Mouse (Mus musculus): Measurements from ENCODE around the gene Lrrc8b. TPM values are rescaled to one million over a fixed set of nuclear protein-coding genes. Genes with fewer than 3 reads are reported as not detected.

Lrrc8b gene
- polyA plus RNA-seq, 1 experiment = 12.6 TPM

GRCm38 (mm10) chr5:105418851-105419250 is 3.3 kb downstream of the Lrrc8b start:
- DNase-seq (ENCODE audit: low read depth) = no peak

GRCm38 (mm10) chr5:105425587-105425986 is 10.0 kb downstream of the Lrrc8b start:
- no peak for DNase-seq (ENCODE audit: low read depth)

- DNase-seq (ENCODE audit: low read depth) = no peak
Observed at GRCm38 (mm10) chr5:105427326-105427725, 11.8 kb downstream of the Lrrc8b start.

DNA sequence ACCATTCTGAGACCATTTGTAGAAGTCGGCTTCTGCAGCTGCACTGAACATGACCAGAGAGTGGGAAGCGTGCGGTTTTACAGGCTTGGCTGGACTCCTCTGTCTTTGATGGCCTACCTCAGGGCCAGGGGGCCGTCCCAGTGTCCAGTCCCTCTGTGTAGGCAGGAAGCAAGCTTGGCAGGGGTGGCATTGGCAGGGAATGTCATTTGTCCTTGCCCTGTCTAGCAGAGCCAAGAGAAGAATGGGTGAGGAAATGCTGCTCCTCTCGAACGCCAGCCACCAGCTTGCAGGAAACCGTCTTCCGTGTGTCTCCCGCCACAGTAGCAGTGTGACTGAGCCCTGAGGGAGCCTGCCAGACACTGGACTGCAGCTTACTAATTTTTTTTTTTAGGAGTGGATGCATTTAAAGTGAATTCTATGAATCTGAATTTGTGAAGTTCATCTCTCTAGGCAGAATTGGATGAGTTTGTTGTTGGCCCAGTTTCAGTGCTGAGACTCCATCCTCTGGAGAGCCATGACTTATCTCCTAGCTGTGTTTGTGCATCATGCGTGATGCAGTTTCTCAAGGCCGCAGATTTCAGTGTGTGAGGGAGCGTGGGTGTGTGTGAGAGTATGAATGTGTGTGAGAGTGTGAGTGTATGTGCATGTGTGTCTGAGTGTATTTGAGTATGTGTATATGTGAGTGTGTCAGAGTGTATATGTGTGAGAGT is 12.8 kb downstream of the Lrrc8b start:
- DNase-seq (ENCODE audit: low read depth) = no peak

GRCm38 (mm10) chr5:105430148-105430547 is 14.6 kb downstream of the Lrrc8b start:
- DNase-seq (ENCODE audit: low read depth) = no peak

GRCm38 (mm10) chr5:105439608-105440007 is 24.0 kb downstream of the Lrrc8b start:
- no peak for DNase-seq (ENCODE audit: low read depth)

- no peak for DNase-seq (ENCODE audit: low read depth)
Observed at GRCm38 (mm10) chr5:105440992-105441535, 25.5 kb downstream of the Lrrc8b start.

DNA sequence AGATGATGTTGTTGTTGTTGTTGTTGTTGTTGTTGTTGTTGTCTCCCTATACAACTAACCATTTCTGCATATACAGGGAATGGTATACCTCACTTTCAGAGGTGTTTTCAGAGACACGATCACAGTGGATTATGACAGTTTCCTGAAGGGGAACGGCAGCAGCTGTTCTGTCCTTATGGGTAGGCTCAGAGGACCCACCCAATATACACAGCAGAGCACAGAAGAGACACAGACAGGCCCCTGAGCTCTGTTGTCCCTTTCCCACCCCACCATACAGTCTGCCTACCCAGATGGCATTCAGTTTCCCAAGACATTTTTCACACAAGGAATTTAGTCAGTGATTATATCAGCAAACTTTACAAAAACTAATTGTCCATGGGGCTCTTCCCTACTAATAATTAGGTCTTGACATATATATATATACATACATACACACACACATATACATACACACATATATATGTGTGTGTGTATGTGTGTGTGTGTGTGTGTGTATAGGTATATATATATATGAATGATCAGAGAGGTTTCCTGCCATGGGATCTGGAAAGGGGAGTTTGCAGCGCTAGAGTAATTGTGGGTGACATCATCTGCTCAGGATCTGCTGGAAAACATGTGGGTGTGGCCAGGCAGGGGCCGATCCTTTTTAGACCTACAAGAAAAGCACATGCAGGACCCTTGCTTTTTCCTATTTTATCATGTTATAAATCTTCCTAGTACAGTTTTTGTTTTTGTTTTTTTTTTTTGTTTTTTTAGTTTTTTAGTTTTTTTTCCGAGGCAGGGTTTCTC is 26.8 kb downstream of the Lrrc8b start:
- DNase-seq (ENCODE audit: low read depth) = no peak

- DNase-seq (ENCODE audit: low read depth) = no peak
Observed at GRCm38 (mm10) chr5:105443057-105443815, 27.7 kb downstream of the Lrrc8b start.

GRCm38 (mm10) chr5:105445686-105446085 is 30.1 kb downstream of the Lrrc8b start:
- no peak for DNase-seq (ENCODE audit: low read depth)

DNA sequence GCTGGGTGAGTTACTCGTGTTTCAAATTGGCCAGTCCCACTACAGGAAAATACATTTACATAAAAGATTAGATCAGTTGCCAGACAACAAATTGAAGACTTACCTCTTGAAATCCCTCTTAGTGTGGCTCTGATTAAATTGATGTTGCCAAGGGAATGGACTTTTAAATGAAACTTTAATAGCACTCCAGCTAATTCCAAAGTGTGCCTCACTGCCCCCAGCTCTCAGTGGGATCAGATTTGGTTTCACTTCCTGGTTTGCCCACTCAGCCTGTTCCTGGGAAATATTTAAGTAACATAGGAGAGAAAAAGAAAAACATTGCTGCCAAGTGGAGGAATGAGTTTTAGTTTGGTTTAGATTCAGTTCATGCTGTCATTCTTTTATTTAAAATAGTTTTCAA is 38.5 kb downstream of the Lrrc8b start:
- DNase-seq (ENCODE audit: low read depth) = no peak

- no peak for DNase-seq (ENCODE audit: low read depth)
Observed at GRCm38 (mm10) chr5:105459077-105459476, 43.5 kb downstream of the Lrrc8b start.

DNA sequence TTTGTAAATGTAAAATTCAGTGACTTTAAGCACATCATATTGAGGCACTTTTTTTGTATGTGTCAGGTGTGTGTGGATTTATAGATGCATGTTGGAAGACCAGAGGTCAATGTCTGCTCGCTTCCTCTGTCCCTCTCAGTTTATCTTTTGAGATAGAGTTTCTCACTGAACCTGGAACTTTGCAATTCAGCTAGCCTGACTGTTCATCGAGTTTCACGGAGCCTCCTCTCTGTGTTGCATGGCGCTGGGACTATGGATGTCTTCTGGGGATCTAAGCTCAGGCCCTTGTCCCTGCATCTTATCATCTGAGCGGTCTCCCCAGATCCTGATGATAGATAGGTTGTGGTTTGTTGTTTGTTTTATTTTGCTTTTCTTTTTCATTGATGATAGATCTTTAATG is 45.0 kb downstream of the Lrrc8b start:
- DNase-seq (ENCODE audit: low read depth) = no peak

DNA sequence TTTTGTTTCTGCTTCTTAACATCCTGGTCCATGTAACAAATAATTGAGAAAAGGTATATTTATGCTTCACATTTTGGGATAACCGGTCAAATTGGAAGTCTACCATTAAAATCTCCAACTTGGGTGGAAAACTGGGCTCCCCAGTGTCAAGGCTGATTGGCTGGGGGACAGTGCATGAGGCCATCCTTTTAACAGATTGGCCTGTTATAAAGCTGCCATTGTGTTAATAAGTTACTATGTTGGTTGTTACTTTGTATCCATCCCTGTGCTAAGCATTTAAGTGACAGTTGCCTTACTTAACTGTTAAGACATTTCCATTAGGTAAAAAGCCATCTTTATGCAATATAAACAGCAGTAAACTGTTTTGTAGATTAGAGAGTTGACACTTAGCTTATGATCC is 45.5 kb downstream of the Lrrc8b start:
- DNase-seq (ENCODE audit: low read depth) = no peak

DNA sequence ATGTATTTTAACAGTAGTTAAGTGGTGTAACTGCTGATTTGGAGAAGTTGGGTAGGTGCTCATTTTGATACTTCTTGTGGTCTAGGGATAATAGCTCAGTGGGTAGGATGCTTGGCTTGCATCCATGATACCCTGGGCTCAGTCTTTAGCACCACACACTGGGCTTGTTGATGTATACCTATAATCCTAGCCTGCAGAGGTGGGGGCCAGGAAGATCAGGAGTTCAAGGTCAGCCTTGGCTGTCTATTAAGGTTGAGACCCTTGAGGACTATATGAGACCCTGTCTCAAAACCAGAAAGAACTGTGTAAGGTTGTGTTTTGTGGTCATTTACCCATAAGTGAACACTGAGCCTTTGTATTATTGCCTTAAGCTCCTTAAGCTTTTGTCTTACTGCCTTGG is 49.1 kb downstream of the Lrrc8b start:
- DNase-seq (ENCODE audit: low read depth) = no peak

- DNase-seq (ENCODE audit: low read depth) = no peak
Observed at GRCm38 (mm10) chr5:105465550-105465949, 50.0 kb downstream of the Lrrc8b start.

GRCm38 (mm10) chr5:105466471-105466902 is 50.9 kb downstream of the Lrrc8b start:
- no peak for DNase-seq (ENCODE audit: low read depth)

- no peak for DNase-seq (ENCODE audit: low read depth)
Observed at GRCm38 (mm10) chr5:105467271-105467670, 51.7 kb downstream of the Lrrc8b start.

DNA sequence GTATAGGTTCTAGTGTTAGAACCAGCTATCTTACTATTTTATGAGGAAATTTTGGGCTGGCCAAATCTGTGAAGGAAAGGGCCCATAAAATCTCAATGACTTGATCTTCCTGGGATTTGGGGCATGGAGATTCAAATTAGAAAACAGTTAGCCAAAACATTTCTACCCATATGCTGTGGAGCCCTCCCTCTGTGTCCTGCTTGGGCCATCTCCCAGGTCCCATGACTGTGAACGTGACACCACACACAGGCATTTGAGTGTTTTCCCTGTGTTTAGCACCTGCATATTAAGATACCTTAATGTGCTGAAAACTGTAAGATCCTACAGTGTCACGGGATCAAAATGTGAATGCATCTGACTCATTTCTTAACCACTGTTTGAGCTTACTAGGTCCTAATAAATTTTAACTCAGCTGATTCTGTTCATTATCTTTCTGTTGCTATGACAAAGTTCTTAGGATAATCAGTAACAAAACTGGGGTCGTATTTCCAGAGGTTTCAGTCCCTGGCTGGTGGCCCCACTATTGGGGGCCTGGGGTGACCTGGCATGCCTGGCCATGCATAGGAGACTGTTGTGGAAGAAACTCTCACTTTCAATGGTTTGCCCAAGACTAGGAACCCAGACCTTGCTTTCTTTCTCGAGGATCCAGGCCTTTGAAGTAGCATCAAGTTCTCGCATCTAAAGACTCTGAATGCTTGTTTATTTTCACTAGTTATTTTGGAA is 57.6 kb downstream of the Lrrc8b start:
- no peak for DNase-seq (ENCODE audit: low read depth)

DNA sequence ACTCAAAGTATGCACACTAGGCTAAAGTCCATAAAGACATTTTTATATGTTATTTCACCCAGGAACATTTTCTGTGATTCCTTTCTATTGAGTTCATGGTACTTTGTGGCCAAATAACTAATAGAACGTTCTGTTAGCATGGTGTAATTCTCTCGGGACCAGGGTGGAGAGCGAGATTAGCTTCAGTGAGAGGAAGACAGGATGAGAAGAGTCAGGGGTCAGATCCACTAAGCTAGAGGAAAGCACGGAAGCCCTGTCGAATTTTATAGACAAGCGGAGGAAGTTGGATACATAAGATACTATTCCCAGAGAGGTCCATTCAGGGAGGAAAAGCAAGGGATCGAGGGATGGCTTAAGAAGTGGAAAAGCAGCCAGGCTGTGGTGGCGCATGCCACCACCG is 62.0 kb downstream of the Lrrc8b start:
- DNase-seq (ENCODE audit: low read depth) = no peak

GRCm38 (mm10) chr5:105479673-105480072 is 64.1 kb downstream of the Lrrc8b start:
- no peak for DNase-seq (ENCODE audit: low read depth)

- DNase-seq (ENCODE audit: low read depth) = no peak
Observed at GRCm38 (mm10) chr5:105480561-105480960, 65.0 kb downstream of the Lrrc8b start.

All from gonadal fat pad, adult 2 months (tissue).